Mouse (Mus musculus) liver (tissue): ENCODE data around the gene Phrf1.

Experiments used
- DNase-seq: peaks from one replicate; pipeline ENCODE4 v3.0.0-alpha.2; 2020; ENCODE audit warnings: mixed read lengths

Phrf1 gene

GRCm38 (mm10) chr7:141228279-141229067 lies at the start of gene Phrf1:
TSS of gene Phrf1 (plus strand) at chr7:141228784.
- DNase-seq, result peak; percentile 92

GRCm38 (mm10) chr7:141188194-141188593 lies 40.4 kb upstream of the Phrf1 start:
- DNase-seq, result no peak

GRCm38 (mm10) chr7:141188733-141189132 lies 39.9 kb upstream of the Phrf1 start:
- no peak for DNase-seq

GRCm38 (mm10) chr7:141190220-141190619 lies 38.4 kb upstream of the Phrf1 start:
- no peak for DNase-seq

GRCm38 (mm10) chr7:141191036-141191435 lies 37.5 kb upstream of the Phrf1 start:
- no peak for DNase-seq

GRCm38 (mm10) chr7:141191796-141192685 lies 36.5 kb upstream of the Phrf1 start:
- DNase-seq, result no peak

GRCm38 (mm10) chr7:141192776-141193347 lies 35.7 kb upstream of the Phrf1 start:
- peak; percentile 21 for DNase-seq

GRCm38 (mm10) chr7:141193348-141193856 lies 35.2 kb upstream of the Phrf1 start:
- peak; percentile 48 for DNase-seq

- peak; percentile 99 for DNase-seq
Observed at GRCm38 (mm10) chr7:141193948-141194347, 34.6 kb upstream of the Phrf1 start, which contains the start of the genes Hras and Lrrc56. TSS of gene Hras (minus strand) at chr7:141194005. TSS of gene Lrrc56 (plus strand) at chr7:141194157.

- no peak for DNase-seq
Observed at GRCm38 (mm10) chr7:141194409-141194808, 34.2 kb upstream of the Phrf1 start.

GRCm38 (mm10) chr7:141194830-141195229 lies 33.8 kb upstream of the Phrf1 start:
- DNase-seq, result peak; percentile 98

GRCm38 (mm10) chr7:141195754-141196153 lies 32.8 kb upstream of the Phrf1 start:
- no peak for DNase-seq

GRCm38 (mm10) chr7:141196619-141197282 lies 31.8 kb upstream of the Phrf1 start:
- peak; percentile 75 for DNase-seq

- DNase-seq, result no peak
Observed at GRCm38 (mm10) chr7:141198121-141198520, 30.5 kb upstream of the Phrf1 start.

- DNase-seq, result no peak
Observed at GRCm38 (mm10) chr7:141204546-141204945, 24.0 kb upstream of the Phrf1 start.

GRCm38 (mm10) chr7:141205504-141205903 lies 23.1 kb upstream of the Phrf1 start:
- DNase-seq, result no peak

- peak; percentile 67 for DNase-seq
Observed at GRCm38 (mm10) chr7:141206182-141206937, 22.2 kb upstream of the Phrf1 start.

GRCm38 (mm10) chr7:141209526-141209925 lies 19.1 kb upstream of the Phrf1 start:
- peak; percentile 85 for DNase-seq

- DNase-seq, result no peak
Observed at GRCm38 (mm10) chr7:141210137-141210536, 18.4 kb upstream of the Phrf1 start.

GRCm38 (mm10) chr7:141210606-141211131 lies 17.9 kb upstream of the Phrf1 start:
- no peak for DNase-seq

GRCm38 (mm10) chr7:141213133-141213532 lies 15.5 kb upstream of the Phrf1 start:
- no peak for DNase-seq
